Mouse (Mus musculus) adrenal gland, adult 18-20 months (tissue): ENCODE measurements around the gene Gstt2. TPM values are rescaled to one million over a fixed set of nuclear protein-coding genes. Genes with fewer than 3 reads are reported as not detected.

Source experiments
- DNase-seq, 2 experiments: peaks; one replicate each; pipeline ENCODE4 v3.0.0; 2021 to 2022; ENCODE audit warnings: low spot score in 2 of 2
- long read RNA-seq, 2 experiments: library from polyadenylated mRNA; stranded (forward); transcript quantifications; one replicate each; pipeline ENCODE4 v2.0.0; 2021
- total RNA-seq, 2 experiments: library from RNA; stranded (reverse); gene quantifications; 1 replicate in 1 of 2; 2 replicates in 1 of 2; pipeline ENCODE4 v1.2.3; 2021

Gene Gstt2
- total RNA-seq: 10 to 100 TPM; 25.5 to 31.1 TPM
- long read RNA-seq, experiment 1, transcript Gstt2-201 (5 exons, 1,370 nt): major isoform, 6 of 8 reads
- long read RNA-seq, experiment 1, partial matches to known transcripts: 0 of 8 reads
- long read RNA-seq, experiment 1, other reads (novel, unspliced or antisense): 2 of 8 reads
- long read RNA-seq, experiment 2, transcript Gstt2-201 (5 exons, 1,370 nt): major isoform, 23 of 31 reads
- long read RNA-seq, experiment 2, partial matches to known transcripts: 0 of 31 reads
- long read RNA-seq, experiment 2, other reads (novel, unspliced or antisense): 7 of 31 reads

DNA sequence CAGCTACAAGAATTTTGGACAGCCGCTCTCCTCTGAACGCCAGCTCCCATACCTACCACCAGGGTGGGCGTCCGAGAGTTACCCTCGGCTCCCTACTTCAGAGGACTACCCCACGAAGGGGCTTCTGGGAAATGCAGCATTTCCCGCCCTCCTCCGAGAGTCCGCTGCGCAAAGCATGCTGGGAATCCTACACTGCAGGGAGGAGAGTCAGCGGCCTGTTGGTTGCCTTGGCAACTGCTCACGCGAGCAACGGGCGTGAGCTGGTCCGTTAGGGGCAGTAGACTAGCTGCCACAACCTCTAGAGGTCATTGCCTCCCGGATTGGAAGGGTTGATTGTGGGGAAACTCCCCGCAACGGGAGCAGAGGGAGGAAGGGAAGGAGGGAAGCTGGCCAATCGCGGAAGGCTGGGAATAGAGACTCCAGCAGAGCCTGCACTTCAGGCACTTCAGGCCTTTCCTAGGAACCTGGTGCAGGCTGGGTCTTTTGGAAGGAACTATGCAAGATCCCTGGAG, at the start of gene Gstt2:
Gstt2 (minus strand) TSS at position 177 of the 512 bp plus-strand sequence.
- DNase-seq: peak; percentile 86 to 91

DNA sequence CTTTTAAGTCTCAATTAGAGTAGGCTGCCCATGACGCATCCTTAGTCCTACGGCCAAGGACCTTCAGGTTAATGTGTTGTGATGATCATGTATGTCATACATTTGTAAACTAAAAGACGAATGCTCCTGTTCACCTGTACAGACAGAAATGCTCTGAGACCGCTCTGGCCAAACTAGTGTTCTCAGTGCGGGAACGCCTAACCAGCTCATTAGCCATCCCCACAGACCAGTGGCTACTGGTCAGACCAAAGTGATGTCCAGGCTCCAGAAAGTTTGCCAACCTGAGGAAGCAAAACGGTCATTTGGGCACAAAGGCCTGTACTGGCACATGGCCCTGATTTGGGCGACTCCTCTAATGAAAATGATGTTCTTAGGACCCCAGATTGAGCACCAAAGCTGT, 47.5 kb upstream of the Gstt2 start:
- no peak for DNase-seq

DNA sequence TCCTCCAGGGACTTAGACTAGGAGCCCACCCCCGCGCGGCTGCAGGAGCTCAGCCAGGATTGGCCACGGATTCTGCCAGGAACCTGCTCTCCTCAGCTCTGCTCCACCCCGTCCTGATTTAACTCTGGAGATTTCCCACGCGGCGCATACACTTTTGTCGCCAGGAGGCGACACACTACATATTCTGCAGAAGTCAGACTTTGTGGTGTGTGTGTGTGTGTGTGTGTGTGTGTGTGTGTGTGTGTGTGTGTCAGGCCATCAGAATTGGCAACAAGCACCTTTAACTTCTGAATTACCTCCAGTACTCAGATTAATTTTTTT, 46.0 kb upstream of the Gstt2 start:
- peak; percentile 43 to 66 for DNase-seq

DNA sequence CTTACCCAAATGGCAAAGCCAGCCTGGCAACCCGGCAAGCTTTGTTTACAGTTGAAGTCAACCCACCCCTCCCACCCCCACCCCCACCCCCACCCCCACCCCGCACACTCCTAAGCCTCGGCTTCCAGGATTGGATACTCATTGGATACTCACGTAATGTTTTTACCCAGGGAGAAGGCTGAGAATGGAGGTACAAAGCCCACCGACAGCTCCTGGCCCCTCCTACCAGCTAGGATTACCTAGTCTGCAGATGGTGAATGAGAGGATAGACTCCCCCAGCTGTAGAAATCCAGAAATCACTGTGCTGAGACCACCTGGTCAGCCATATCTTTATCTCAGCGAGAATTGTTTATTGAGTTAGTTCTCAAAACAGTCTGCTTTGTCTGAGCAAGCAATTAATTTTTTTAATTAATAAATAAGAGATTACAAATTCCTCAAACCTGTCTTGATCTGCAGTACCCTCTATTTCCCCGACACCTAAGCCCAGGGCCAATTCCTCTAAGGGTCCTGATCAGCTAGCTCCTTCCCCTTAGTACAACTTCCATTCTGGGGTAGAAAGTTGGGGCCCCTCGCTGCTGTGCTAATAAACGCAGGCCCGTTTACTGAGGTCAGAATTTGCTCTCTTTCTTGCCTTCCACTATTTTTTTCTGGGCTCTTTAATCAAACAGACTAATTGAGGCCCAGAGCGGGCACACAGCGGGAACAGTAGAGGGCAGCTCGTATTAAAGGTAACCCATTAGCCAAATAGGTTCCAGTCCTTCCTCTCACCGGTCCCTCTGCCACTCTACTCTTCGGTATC, 45.4 kb upstream of the Gstt2 start:
- no peak for DNase-seq

DNA sequence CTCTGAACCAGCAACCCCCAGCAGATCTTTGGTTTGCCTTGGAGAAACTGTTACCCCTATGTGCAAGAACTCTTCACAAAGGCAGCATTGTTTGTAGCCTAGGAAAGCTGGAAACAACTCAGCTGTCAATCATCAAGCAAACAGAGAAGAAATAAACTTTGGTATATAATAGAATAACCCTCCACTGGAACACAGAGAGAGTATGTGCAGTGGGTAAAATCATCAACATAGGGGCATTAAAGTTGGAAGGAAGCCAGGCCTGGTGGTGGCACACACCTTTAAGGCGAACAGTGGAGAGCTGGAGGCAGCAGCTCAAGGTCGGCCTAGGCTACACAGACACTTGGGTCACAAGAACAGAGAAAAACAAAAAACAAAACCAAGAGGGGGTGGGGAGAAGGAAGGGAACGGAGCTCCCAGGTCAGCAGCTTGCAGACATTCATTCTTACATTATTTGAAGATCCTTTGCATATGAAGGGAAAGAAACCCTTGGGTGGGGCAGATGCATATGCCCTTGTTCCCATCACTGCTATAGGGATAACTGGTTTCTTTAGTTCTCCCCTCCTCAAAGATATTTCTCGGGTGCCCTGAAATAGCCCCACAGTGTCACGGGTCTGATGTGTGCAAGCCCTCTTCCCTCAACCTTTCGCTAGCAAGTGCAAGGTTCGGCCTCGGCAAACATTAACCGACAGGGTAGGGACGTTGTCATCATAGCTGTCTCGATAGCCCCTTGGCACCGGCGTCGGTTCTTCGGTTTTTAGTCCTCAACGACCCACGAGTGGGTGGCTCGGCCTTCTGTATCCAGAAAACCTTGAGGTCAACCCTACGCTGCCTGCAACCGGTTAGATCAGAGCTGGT, 44.6 kb upstream of the Gstt2 start:
- DNase-seq: no peak

DNA sequence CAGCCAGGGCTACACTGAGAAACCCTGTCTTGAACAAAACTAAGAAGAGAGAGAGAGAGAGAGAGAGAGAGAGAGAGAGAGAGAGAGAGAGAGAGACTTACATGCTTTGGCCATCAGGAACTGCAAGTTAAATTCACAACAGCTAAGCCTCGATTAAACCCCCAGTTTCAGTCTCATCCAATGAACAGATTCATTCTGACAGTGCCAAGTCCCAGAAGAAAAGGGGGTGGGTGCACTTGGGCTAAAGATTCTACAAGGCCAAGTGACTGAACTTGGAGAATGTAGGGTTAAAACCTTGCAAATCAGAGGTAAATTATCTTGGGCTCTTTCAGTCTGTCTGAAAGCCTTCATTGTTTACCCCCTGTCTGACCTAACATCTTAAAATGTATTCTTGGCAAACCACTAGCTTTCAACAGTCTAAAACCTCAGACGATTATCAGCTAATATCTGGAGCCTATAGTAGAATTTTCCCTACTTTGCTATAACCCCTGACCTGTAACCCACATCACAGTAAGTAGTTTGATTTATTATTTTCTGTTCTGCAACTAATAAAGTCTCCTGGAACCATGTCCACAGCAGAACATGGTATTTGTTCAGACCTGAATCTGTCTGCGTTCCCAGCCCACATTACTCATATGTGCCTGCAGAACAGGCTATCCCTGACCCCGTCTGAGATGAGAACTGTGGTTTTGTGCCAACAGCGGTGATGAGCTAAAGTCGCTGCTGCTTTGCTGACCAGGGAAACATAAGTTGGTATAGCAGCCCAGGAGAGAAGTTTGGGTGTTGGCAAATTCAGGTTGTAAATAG, 43.8 kb upstream of the Gstt2 start:
- DNase-seq: no peak

DNA sequence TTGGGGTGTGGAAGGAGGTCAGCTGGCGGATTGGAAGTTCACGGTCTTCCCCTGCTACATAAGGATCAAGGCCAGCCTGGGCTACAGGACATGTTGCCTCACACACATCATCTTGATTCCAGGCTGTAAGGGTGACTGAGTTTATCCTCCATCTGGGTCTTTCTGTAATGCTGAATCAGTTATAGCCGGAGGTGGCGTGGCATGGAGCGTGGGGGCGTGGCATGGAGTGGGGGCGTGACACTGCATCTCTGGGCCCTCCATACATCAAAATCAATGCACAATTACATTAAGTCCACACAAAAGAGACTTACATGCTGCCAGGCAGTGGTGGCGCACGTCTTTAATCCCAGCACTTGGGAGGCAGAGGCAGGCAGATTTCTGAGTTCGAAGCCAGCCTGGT, 43.1 kb upstream of the Gstt2 start:
- no peak for DNase-seq

DNA sequence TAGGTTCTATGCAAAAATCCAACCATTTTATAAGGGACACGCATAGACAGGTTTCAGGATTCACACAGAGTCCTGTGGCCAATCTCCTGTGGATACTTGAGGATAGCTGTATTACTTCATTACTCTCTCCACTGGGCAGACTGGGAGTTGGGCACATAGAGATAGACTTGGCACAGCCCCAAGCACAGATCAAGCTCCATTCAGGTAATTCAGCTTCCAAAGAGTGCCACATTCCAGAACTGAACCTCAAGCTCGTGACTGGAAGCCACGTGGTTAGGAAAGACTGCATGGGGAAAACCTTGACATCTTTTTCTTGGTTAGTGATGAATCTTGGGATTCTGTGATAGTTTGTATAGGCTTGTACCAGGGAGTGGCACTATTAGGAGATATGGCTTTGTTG, 41.6 kb upstream of the Gstt2 start:
- no peak for DNase-seq

DNA sequence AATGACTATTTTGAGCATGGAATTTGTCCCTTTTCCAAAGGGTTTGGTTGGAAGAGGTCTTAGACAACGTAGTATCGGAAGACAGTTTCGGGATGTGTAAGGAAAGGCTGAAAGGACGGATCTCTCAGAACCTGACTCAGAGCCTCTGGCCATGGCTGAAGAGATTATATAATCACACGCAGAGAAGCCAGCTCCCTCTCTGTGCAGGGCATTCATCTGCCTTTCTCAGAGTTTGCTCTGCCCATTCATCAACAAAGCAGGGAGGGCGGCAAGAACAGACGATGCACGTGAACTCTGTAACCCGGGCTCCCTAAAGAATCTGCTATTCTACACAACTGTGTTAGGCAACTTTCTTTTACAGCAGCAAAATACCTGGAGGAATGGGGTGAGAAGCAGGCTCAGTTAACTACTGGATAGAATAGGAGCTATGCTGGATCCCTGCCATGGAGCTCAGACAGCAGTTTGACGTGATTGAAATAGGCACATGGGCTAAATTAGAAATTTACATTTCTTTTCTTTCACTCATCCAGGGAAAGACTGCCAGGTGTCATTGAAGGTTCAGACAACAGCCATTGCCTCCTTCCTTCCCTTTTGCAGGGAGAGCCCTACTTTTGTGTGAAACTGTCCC, 36.4 kb upstream of the Gstt2 start:
- DNase-seq: no peak

DNA sequence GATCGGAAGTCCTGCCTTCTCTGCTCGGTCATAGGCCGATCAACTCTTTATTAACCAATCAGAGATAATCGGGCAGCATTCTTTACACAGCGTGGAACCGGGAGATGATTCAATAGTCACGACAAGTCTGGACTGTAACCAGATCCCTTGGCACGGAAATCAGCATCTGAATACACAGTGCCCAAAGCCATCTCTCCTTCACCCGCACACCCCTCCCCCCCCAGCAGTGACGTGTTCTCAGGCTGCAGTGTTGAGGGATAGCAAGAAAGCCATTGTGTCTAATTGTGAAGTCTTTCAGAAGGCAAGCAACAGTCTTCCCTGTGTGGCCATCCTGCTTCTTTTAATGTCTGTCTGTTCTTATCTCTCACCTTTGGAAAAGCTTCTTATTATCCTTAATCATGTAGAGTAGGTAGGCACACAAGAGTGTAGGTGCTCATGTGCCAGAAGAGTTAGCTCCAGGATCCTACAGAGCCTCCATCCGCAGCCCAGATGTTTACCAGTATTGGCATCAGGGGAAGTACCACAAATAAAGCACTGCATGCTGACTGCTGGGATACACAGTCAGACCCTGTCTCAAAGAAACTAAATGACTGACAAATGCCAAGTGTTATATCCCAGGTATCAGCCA, 35.8 kb upstream of the Gstt2 start:
- peak; percentile 60 to 67 for DNase-seq

DNA sequence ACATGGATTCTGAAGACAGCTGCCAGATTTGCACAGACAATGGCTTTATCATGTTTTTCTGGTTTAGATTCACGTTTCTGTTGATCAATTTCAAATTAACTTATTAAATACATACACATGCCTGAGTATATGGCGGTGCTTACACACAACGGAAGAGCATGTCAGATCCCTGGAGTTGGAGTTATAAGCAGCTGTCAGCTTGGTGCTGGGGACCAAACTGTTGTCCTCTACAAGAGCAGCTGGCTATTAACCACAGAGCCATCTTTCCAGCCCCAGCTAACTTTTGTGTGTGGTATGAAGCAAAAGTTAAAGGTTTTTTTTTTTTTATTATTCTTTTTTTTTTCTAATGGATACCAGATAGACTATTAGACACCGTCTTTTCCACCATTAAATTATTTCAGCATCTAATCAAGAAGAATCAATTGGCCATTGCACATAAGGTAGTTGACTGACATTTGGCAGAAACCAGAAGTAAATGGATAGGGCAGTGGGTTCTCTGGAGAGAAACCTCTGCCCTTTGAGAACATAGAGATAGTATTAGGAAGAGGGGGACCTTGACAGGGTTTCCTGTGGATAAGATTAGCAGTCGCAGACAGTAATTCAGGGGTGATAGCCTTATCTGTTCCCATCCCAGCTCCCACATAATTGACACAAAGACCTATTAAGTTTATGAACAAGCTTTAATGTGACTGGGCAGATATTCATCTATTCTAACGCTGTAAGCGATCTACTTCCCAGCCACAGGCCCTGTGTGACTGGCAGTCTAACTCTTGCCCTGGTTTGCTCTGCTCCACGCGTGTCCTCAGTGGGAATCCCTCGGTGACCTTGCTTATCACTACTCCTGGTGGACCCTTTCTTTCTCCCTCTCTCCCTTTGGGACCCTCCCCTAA, 35.0 kb upstream of the Gstt2 start:
- no peak for DNase-seq

DNA sequence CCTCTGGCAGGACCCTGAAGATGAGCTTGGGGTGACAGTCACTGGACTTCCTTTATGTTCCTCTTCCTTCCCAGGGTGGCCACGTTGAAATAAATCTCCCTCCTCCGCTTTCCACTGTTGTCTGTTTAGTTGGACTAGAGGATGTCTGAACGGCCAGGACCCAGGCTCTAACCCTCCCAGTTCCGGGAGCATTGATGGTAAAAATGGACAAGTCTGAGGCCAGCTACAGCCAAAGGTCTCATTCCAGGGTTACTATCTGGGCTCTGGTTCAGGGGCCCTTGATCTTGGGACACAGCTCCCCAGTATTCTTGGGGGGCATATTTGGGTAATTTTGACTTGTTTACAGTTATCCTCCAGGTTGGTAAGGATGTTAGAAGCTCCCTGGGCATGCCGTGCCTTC, 24.4 kb upstream of the Gstt2 start:
- DNase-seq: no peak

DNA sequence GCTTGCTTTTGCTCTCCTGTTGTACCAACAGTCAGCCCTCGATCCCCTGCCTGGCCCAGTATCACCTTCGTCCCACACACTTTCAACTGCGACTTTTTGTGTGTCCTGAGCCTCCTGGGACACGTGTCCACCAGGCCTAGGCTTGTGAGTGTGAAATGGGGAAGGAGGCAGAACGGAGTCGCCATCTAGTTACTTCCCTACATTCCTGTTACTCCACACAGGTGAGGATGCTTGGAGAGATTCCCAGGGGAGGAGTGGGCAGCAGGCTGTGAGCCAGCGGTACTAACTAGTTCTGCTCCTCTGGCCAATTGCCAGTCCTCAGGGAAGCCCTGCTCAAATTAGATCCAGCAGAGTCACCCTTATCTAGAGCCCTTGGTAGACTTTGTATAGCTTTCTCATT, 23.5 kb upstream of the Gstt2 start:
- no peak for DNase-seq

DNA sequence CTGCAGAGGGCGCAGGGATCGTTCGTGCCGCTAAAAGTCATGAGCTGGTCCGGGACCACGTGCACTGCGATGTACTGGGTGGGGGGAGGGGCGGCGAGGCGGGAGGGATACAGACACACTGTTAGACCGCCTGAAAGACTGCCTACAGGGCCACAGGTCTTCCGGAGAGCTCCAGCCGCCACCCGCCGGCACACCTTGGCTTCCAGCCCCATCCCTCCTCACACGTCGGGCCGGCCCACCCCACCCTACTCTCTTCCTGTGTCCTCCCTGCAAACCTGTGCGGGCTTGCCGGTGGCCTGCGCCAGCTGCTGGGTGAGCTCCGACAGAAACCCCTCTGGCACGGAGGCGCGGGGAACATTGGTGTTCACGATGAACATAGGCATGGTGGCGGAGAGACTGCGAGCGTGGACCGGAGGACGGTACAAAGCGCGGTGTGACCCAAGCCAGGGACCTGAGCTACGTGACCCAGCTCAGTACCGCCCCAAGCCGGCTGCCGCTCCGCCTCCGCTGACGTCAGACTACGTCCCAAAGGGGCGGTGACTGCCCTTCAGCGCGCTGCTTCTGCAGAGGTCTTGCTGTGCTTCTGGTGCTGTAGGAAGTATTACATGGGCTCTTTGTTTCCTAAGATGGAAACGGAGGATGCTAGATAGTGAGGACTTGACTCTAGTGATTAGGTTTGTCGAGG, 22.7 kb upstream of the Gstt2 start, which contains the start of gene Mif:
Mif (minus strand) TSS at position 455 of the 685 bp plus-strand sequence.
- DNase-seq: peak; percentile 79 to 82

DNA sequence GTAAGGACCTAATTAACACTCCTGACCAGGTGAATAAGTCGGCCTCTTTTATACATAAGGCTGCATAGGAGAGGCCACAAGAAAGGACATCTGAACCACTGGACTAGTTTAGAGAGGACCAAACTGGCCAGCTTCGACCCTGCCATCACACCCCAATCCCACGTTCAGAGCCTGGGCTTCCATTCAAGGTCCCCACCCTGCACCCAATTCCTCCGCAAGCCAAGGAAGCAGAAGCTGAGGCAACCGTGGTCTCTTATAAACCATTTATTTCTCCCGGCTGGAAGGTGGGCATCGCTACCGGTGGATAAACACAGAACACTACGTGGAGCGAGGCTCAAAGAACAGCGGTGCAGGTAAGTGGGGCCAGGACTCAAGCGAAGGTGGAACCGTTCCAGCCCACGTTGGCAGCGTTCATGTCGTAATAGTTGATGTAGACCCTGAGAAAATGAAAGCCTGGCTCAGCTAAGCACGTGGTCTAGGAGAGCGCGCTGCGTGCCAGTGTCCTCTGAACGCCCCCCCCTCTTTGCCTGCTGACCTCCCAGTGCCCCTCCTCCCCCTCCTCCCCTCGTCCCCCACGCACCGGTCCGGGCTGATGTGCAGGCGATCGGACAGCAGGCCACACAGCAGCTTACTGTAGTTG, 22.0 kb upstream of the Gstt2 start:
- DNase-seq: no peak

DNA sequence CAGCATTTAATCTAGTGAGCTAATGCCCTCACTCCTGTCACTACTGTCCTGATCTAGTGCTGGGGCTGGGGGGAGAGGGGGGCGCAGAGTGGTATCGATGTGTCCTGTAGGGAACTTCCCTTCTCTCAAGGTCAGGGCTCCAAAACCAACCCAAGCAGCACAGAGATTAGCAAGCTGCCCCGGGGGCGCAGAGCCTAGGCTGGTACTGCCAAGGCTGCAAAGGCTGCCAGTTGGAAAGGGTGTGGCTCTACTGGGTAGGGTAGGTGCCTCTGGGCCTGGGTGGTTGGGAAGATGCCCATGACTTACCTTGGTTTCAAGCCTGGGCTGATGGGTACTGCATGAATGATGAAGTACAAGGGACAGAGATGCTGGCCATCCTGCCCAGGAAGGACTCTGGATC, 20.4 kb upstream of the Gstt2 start:
- no peak for DNase-seq

DNA sequence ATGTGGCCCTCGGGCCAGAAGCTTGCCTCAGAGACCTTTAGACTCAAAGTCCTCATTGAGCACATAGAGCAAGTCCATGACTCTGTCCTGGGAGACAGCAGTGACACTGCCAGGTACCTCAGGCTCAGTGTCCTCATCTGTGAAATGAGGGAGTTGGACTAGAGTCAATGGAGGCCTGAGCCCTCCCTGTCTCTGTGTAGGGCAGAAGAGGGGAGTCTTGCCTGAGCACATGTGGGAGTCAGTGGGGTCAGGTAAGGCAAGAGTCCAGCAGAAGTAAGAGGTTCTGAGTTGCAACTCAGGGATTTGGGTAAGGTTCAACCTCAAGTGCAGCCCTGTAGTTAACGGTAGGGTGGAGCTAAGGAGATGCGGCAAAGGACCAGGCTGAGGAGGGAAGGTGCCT, 19.8 kb upstream of the Gstt2 start:
- DNase-seq: no peak
